23 mouse cellular contexts compared by ENCODE assay signal in the genomic region with DNA sequence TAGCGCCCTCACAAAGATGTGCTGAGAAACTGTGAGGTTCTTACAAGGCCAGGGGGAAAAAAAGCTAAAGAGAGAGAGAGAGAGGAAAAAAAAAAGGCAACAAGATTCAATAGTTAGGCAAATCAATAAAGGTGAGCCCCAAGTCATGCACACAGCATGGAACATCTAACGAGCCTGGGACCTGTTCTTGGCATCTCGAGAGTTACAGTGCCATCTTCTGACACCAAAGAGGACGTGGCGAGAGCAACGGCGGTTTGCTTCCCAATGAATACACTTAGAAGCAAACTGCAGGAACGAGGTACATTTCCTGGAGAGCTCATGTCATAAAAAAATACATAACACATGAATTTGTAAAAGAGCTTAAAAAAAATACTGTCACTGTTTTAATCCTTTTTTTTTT. TPM values are rescaled to one million over a fixed set of nuclear protein-coding genes. Genes with fewer than 3 reads are reported as not detected.
DNase-seq lines count a peak whose midpoint lies in the region; ATAC-seq and TF ChIP-seq lines count a peak whose summit lies in the region.
"Had no signal": no experiment of that assay in that cellular context is flagged by ENCODE, and none has a peak within 500 bp of the region (broad histone marks: within the 10 kb centered on the region; RNA-seq: fewer than 3 reads in every experiment).

No protein-coding gene starts in this region.

- no peak for TF ChIP-seq EP300 in heart, postnatal 0 days (IDR thresholded peaks at IDR 0.05; ENCODE audit: low read depth)
- TF ChIP-seq EP300 in liver, embryonic 14.5 days (IDR thresholded peaks at IDR 0.05; ENCODE audit: low read depth), result no peak
- no peak for TF ChIP-seq EP300 in CH12.LX (IDR thresholded peaks at IDR 0.05; ENCODE audit: low read length)

- no peaks in the 10 kb centered on the region for H3K4me1 ChIP-seq in heart, postnatal 0 days (ENCODE audit: control insufficient read depth, insufficient read depth)
- H3K4me1 ChIP-seq in liver, embryonic 14.5 days (replicated peaks; ENCODE audit: control insufficient read depth in 2 of 2, insufficient read depth in 2 of 2, low read length in 1 of 2), result no peaks in the 10 kb centered on the region
- no peaks in the 10 kb centered on the region for H3K4me1 ChIP-seq in CH12.LX (ENCODE audit: control insufficient read depth in 1 of 2, insufficient read depth in 2 of 2)
- H3K4me1 ChIP-seq: embryonic facial prominence, embryonic 15.5 days; forebrain, embryonic 13.5 days; limb, embryonic 15.5 days; midbrain, embryonic 12.5 days had no signal

- 47% methylated on average over 8 of the region's 8 CpGs for WGBS in heart, postnatal 0 days
- 73% methylated on average over 8 of the region's 8 CpGs for WGBS in liver, embryonic 14.5 days (ENCODE audit: insufficient replicate concordance)

- H3K9ac ChIP-seq in heart, postnatal 0 days (replicated peaks; ENCODE audit: low read depth, low read length), result no peak overlapping the region
- H3K9ac ChIP-seq in liver, embryonic 14.5 days (replicated peaks), result no peak overlapping the region
- no peak overlapping the region for H3K9ac ChIP-seq in CH12.LX (ENCODE audit: insufficient read depth, low read depth)
- H3K9ac ChIP-seq: embryonic facial prominence, embryonic 15.5 days; forebrain, embryonic 13.5 days; hindbrain, embryonic 14.5 days; limb, embryonic 15.5 days; midbrain, embryonic 12.5 days had no signal

- ATAC-seq in heart, postnatal 0 days (ENCODE audit: insufficient read depth, low read depth), result no peak
- no peak for ATAC-seq in liver, embryonic 14.5 days (ENCODE audit: insufficient read depth)
- no peak for ATAC-seq in activated CD4-positive, CD25-positive, alpha-beta regulatory T cell, adult 4 months
- ATAC-seq: forebrain, embryonic 13.5 days had no signal

- in situ Hi-C loops in CH12.LX (cut with MboI; ENCODE audit: low pct_ligation_motif_present, low pct_unique_long_range_greater_than_20kb, low sequenced_read_pairs), result no loop called here

- no peak overlapping the region for H3K4me3 ChIP-seq in heart, postnatal 0 days (ENCODE audit: low read depth, low read length)
- no peak overlapping the region for H3K4me3 ChIP-seq in liver, embryonic 14.5 days (ENCODE audit: insufficient read depth in 1 of 2, low read depth in 2 of 2, low read length in 2 of 2)
- no peak overlapping the region for H3K4me3 ChIP-seq in CH12.LX (replicated peaks in 1 of 3; ENCODE audit: low read depth in 2 of 3, low read length in 2 of 3, poor library complexity in 1 of 3)
- H3K4me3 ChIP-seq: embryonic facial prominence, embryonic 15.5 days; forebrain, embryonic 13.5 days; limb, embryonic 15.5 days; midbrain, embryonic 12.5 days had no signal

- peak; percentile 14 for DNase-seq in embryo, embryonic 11 days
- no peak for DNase-seq in embryo, embryonic 10 days (ENCODE audit: low spot score)
- no peak for DNase-seq in heart, postnatal 0 days (ENCODE audit: low spot score)
- no peak for DNase-seq in heart, postnatal 4 days
- DNase-seq in liver, embryonic 14.5 days (ENCODE audit: low read depth in 3 of 3, low spot score in 3 of 3), result no peak
- no peak for DNase-seq in liver
- DNase-seq in CH12.LX (ENCODE audit: extremely low read depth), result no peak
- DNase-seq: adrenal gland, adult 8-10 months; cerebellum, adult 11-12 months; heart, adult 18-20 months; heart, postnatal 10 days; kidney, adult 11 months; kidney, postnatal 25 days; lung, postnatal 4 days; right cerebral cortex, adult 18-20 months; spleen, adult 18-20 months; thymus, adult 2 months had no signal

- TF ChIP-seq CTCF in heart, postnatal 0 days (IDR thresholded peaks at IDR 0.05; ENCODE audit: low read depth), result peak; percentile 30
- TF ChIP-seq CTCF in liver, embryonic 14.5 days (IDR thresholded peaks at IDR 0.05; ENCODE audit: low read depth), result 0 out of 2 replicates have a peak, but pooled peaks have one; percentile 14
- TF ChIP-seq CTCF in CH12.LX (conservative IDR thresholded peaks at IDR 0.05 in 1 of 2, IDR thresholded peaks at IDR 0.05 in 1 of 2; ENCODE audit: low read depth in 2 of 2, low read length in 2 of 2), result peak in 1 of 2 experiments; percentile 15; a peak in 2 of 4 replicates

- TF ChIP-seq RAD21 in CH12.LX (IDR thresholded peaks at IDR 0.05; ENCODE audit: low read depth, low read length), result peak; percentile 20

- no peak overlapping the region for H3K4me2 ChIP-seq in heart, postnatal 0 days (ENCODE audit: low read depth, low read length)
- no peak overlapping the region for H3K4me2 ChIP-seq in liver, embryonic 14.5 days (ENCODE audit: low read depth)
- H3K4me2 ChIP-seq in CH12.LX (ENCODE audit: insufficient read depth, low read depth, poor library complexity, severe bottlenecking), result no peak overlapping the region
- H3K4me2 ChIP-seq: embryonic facial prominence, embryonic 15.5 days; forebrain, embryonic 13.5 days; hindbrain, embryonic 14.5 days; limb, embryonic 15.5 days; midbrain, embryonic 12.5 days had no signal

- no peaks in the 10 kb centered on the region; the same call in 1 of the 2 replicates for H3K79me2 ChIP-seq in CH12.LX (replicated peaks; ENCODE audit: control insufficient read depth, extremely low read depth, insufficient read depth, poor library complexity, severe bottlenecking)

- dilution Hi-C loops in CH12.LX (cut with MboI; ENCODE audit: extremely low pct_ligation_motif_present, extremely low pct_unique_long_range_greater_than_20kb, low sequenced_read_pairs), result no loop called here

- no peak for TF ChIP-seq POLR2A in CH12.LX (IDR thresholded peaks at IDR 0.05; ENCODE audit: low read depth, low read length)

- H3K36me3 ChIP-seq in heart, postnatal 0 days (replicated peaks; ENCODE audit: control insufficient read depth, insufficient read depth, low read length), result peaks cover 93% of the 10 kb centered on the region
- H3K36me3 ChIP-seq in liver, embryonic 14.5 days (replicated peaks; ENCODE audit: control insufficient read depth, insufficient read depth, low read depth), result peaks cover 42% of the 10 kb centered on the region
- H3K36me3 ChIP-seq in CH12.LX (replicated peaks in 1 of 2; ENCODE audit: control insufficient read depth in 1 of 2, insufficient read depth in 1 of 2, low read length in 1 of 2), result peaks cover 62 to 96% of the 10 kb centered on the region in 2 experiments

- no peak overlapping the region for H3K27ac ChIP-seq in heart, postnatal 0 days (ENCODE audit: low read depth)
- no peak overlapping the region for H3K27ac ChIP-seq in liver, embryonic 14.5 days
- no peak overlapping the region for H3K27ac ChIP-seq in CH12.LX (ENCODE audit: insufficient read depth, low read depth)
- H3K27ac ChIP-seq: embryonic facial prominence, embryonic 15.5 days; forebrain, embryonic 13.5 days; hindbrain, embryonic 14.5 days; limb, embryonic 15.5 days; midbrain, embryonic 12.5 days had no signal

- no peaks in the 10 kb centered on the region for H3K9me3 ChIP-seq in heart, postnatal 0 days (replicated peaks; ENCODE audit: control insufficient read depth, low read length)
- no peaks in the 10 kb centered on the region for H3K9me3 ChIP-seq in liver, embryonic 14.5 days (ENCODE audit: control insufficient read depth, low read length)
- no peaks in the 10 kb centered on the region for H3K9me3 ChIP-seq in CH12.LX (replicated peaks; ENCODE audit: low read length)
- H3K9me3 ChIP-seq: embryonic facial prominence, embryonic 15.5 days; forebrain, embryonic 13.5 days; limb, embryonic 15.5 days; midbrain, embryonic 12.5 days had no signal

- H3K27me3 ChIP-seq in heart, postnatal 0 days (ENCODE audit: control insufficient read depth, insufficient read depth, low read length), result no peaks in the 10 kb centered on the region
- no peaks in the 10 kb centered on the region for H3K27me3 ChIP-seq in liver, embryonic 14.5 days (ENCODE audit: control insufficient read depth, insufficient read depth, low read length)
- H3K27me3 ChIP-seq in CH12.LX (replicated peaks), result no peaks in the 10 kb centered on the region
- H3K27me3 ChIP-seq: embryonic facial prominence, embryonic 15.5 days; forebrain, embryonic 13.5 days; limb, embryonic 15.5 days; midbrain, embryonic 12.5 days had no signal

TF ChIP-seq in CH12.LX, 34 proteins besides CTCF, POLR2A, EP300 and RAD21 (continues in another document):
- TF ChIP-seq NRF1 (IDR thresholded peaks at IDR 0.05; ENCODE audit: low read depth, low read length) (no peak), UBTF (IDR thresholded peaks at IDR 0.05; ENCODE audit: low read depth, low read length) (no peak), MAFK (IDR thresholded peaks at IDR 0.05; ENCODE audit: insufficient replicate concordance, low read length) (no peak), JUN (IDR thresholded peaks at IDR 0.05; ENCODE audit: insufficient read depth, low read depth, low read length) (no peak), MEF2A (IDR thresholded peaks at IDR 0.05; ENCODE audit: borderline replicate concordance, low read depth, low read length) (no peak), USF2 (conservative IDR thresholded peaks at IDR 0.05; ENCODE audit: low read depth, low read length) (no peak), E2F4 (IDR thresholded peaks at IDR 0.05; ENCODE audit: insufficient replicate concordance, low read depth, low read length) (no peak), ZC3H11A (IDR thresholded peaks at IDR 0.05; ENCODE audit: low read depth, low read length) (no peak), HCFC1 (IDR thresholded peaks at IDR 0.05; ENCODE audit: low read depth, low read length) (no peak), IRF4 (IDR thresholded peaks at IDR 0.05; ENCODE audit: low read depth, low read length) (no peak)

RNA-seq across cellular contexts. Expression of gene Cfap20, which starts 17.8 kb away (rescaled TPM):
- total RNA-seq in heart, postnatal 0 days (2014; rRNA removed; ENCODE audit: low replicate concordance), result 93.8 and 97.2 TPM in 2 replicates
- 112 and 115 TPM in 2 replicates for polyA plus RNA-seq in heart, postnatal 0 days (2015; fragmentation: Nextera tagmentation; extraction: Ambion mirVana)
- total RNA-seq in heart, postnatal 4 days (2021), result 10 to 100 TPM; 66.9 to 72.9 TPM
- polyA plus RNA-seq in liver, embryonic 14.5 days (2012; rRNA removed), result 22.0 and 30.1 TPM in 2 replicates
- polyA plus RNA-seq in liver, embryonic 14.5 days (2014; fragmentation: Nextera tagmentation; extraction: Ambion mirVana), result 34.8 and 35.7 TPM in 2 replicates
- total RNA-seq in CH12.LX (2012; rRNA removed) (53.1 and 57.2 TPM in 2 replicates), CH12.LX (2014; rRNA removed) (93.0 and 99.4 TPM in 2 replicates)
- polyA plus RNA-seq in CH12.LX (2012; ENCODE audit: insufficient read length, low read depth), result 53.4 and 74.7 TPM in 2 replicates
- 10 to 100 TPM; 65.2 to 66.9 TPM for polyA plus RNA-seq in activated CD4-positive, CD25-positive, alpha-beta regulatory T cell, adult 4 months (2017; shearing (Covaris generic))

RNA-seq across cellular contexts. Expression of gene Csnk2a2, which starts 37.3 kb away (rescaled TPM):
- total RNA-seq in heart, postnatal 0 days (2014; rRNA removed; ENCODE audit: low replicate concordance), result 25.0 and 27.6 TPM in 2 replicates
- 5.3 and 6.2 TPM in 2 replicates for polyA plus RNA-seq in heart, postnatal 0 days (2015; fragmentation: Nextera tagmentation; extraction: Ambion mirVana)
- 10 to 100 TPM; 52.5 to 59.4 TPM for total RNA-seq in heart, postnatal 4 days (2021)
- polyA plus RNA-seq in liver, embryonic 14.5 days (2012; rRNA removed), result 9.7 and 12.8 TPM in 2 replicates
- 6.9 and 7.1 TPM in 2 replicates for polyA plus RNA-seq in liver, embryonic 14.5 days (2014; fragmentation: Nextera tagmentation; extraction: Ambion mirVana)
- total RNA-seq in CH12.LX (2012; rRNA removed), result 32.1 and 35.7 TPM in 2 replicates
- 51.7 and 72.1 TPM in 2 replicates for total RNA-seq in CH12.LX (2014; rRNA removed)
- 126 and 133 TPM in 2 replicates for polyA plus RNA-seq in CH12.LX (2012; ENCODE audit: insufficient read length, low read depth)
- polyA plus RNA-seq in activated CD4-positive, CD25-positive, alpha-beta regulatory T cell, adult 4 months (2017; shearing (Covaris generic)), result 10 to 100 TPM; 13.9 to 14.2 TPM
